Mouse (Mus musculus) right cerebral cortex, postnatal 25 days (tissue): ENCODE results near the gene Shisa6.
A peak's percentile ranks its signal among the peaks of the same experiment; 100 is the strongest.

Experiments
- DNase-seq: peaks from one replicate; pipeline ENCODE4 v3.0.0; 2022

Gene Shisa6

GRCm38 (mm10) chr11:66222133-66222532 is 303.6 kb downstream of the Shisa6 start:
- peak; percentile 22 for DNase-seq

GRCm38 (mm10) chr11:66218469-66218868 is 307.3 kb downstream of the Shisa6 start:
- DNase-seq = no peak

- no peak for DNase-seq
These were observed 337.0 kb downstream of the Shisa6 start for GRCm38 (mm10) chr11:66188627-66189287.

DNA sequence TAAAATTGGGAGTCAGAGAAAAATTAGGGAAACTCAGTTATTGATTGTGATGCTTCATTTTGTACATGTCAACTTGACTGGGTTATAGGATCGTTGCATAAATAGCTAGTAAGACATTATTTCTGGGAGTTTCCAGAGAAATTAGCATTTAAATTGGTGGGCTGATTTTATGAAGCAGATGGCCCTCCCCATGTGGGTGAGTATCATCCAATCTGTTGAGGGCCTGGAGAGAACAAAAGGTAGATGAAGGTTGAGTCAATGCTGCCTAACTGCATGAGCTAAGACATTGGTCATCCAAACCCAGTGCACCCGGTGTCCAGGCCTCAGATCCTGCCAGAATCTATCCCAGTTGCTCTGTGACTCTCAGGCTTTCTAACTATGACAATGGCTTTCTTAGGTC is 337.6 kb downstream of the Shisa6 start:
- no peak for DNase-seq

DNA sequence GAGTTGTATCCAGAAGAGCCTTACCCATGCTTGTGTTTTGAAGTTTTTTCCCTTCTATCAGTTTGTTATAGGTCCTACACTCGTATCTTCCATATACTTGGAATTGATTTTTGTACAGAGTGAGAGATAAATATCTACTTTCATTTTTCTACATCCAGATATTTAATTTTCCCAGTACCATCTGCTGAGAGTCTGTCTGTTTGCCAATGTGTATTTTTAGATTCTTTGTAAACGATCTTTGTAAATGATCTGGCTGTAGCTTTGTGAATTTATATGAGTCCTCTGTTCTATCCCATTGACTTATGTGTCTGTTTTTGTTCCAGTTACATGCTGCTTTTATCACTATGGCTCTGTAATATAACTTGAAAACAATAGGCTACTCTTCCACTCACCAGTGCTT is 348.0 kb downstream of the Shisa6 start:
- DNase-seq = no peak

DNA sequence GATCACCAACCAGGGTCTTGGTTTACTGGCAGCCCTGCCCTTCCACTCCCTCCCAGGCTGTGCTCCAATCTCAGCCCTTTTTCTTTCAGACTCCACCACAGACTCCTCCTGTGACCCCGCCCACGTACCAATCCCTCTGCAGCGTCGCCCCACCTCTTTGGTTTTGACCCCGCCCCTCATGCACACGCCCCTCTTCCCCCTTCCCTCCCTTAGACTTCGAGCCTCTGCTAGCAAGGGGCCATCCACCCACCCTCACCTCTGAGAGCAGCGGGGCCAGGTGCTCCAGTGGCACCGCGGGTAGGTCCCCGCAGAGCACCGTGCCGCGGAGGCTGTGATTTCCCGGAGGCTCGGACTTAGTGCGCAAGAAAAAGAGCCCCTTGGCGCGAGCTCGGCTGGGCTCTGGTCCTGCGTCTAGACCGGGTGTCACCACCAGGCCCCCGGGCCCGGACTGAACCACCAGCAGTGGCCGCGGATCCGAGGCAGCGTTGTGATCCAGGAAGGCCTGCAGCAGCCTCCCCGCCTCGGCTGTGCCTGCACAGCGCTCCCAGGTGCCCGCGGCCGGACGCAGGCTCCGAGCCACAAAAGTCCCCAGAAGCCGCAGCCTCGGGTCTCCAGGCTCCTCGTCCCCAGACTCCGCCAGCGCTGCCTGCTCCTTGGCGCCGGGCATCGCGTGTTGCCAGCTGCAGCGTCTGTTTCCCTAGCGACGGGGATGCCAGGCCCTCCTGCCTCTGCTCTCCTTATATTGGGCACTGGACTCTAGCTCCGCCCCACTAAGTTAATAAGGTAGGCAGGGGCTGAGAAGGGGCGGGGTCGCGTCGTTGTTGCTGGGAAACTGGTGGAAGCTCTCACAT is 357.7 kb downstream of the Shisa6 start, which contains the start of gene Dnah9:
Dnah9 (minus strand) TSS at position 751 of the 851 bp plus-strand sequence.
- peak; percentile 85 for DNase-seq

GRCm38 (mm10) chr11:66164022-66164421 is 361.7 kb downstream of the Shisa6 start:
- DNase-seq = no peak
